Comparison of ENCODE assay signal across 9 mouse cellular contexts in genomic region chr3:55243056-55243471, GRCm38 (mm10). TPM values are rescaled to one million over a fixed set of nuclear protein-coding genes. Genes with fewer than 3 reads are reported as not detected.
A peak's percentile ranks its signal among the peaks of the same experiment; 100 is the strongest.
DNase-seq lines count a peak whose midpoint lies in the region; ATAC-seq and TF ChIP-seq lines count a peak whose summit lies in the region.
"Had no signal": no experiment of that assay in that cellular context is flagged by ENCODE, and none has a peak within 500 bp of the region (broad histone marks: within the 10 kb centered on the region; RNA-seq: fewer than 3 reads in every experiment).

No protein-coding gene starts in this region.

- H3K4me3 ChIP-seq in heart, embryonic 14.5 days (ENCODE audit: control insufficient read depth in 1 of 2, insufficient read depth in 1 of 2, low read depth in 1 of 2, low read length in 2 of 2), result peak overlapping the region; percentile 57 to 68
- H3K4me3 ChIP-seq in heart, postnatal 0 days (ENCODE audit: low read depth, low read length), result peak overlapping the region; percentile 57
- no peak overlapping the region for H3K4me3 ChIP-seq in liver, embryonic 16.5 days (ENCODE audit: low read depth, low read length)

- peak overlapping the region; percentile 70 for H3K9ac ChIP-seq in heart, embryonic 14.5 days (ENCODE audit: low read length)
- peak overlapping the region; percentile 55; the same call in 1 of the 2 replicates for H3K9ac ChIP-seq in heart, postnatal 0 days (replicated peaks; ENCODE audit: low read depth, low read length)
- H3K9ac ChIP-seq in liver, embryonic 16.5 days (ENCODE audit: low read depth, low read length), result no peak overlapping the region

- no peaks in the 10 kb centered on the region for H3K9me3 ChIP-seq in heart, embryonic 14.5 days (ENCODE audit: control insufficient read depth, low read length)
- no peaks in the 10 kb centered on the region for H3K9me3 ChIP-seq in heart, postnatal 0 days (replicated peaks; ENCODE audit: control insufficient read depth, low read length)
- no peaks in the 10 kb centered on the region for H3K9me3 ChIP-seq in liver, embryonic 16.5 days (replicated peaks; ENCODE audit: control insufficient read depth, low read length)

- H3K27ac ChIP-seq in heart, embryonic 14.5 days (replicated peaks in 1 of 2; ENCODE audit: control insufficient read depth in 1 of 2, insufficient read depth in 1 of 2, low read depth in 2 of 2, low read length in 2 of 2), result 0 out of 4 replicates have a peak overlapping the region, but pooled peaks of 1 of the 2 experiments have one; percentile 19
- no peak overlapping the region for H3K27ac ChIP-seq in heart, postnatal 0 days (ENCODE audit: low read depth)
- H3K27ac ChIP-seq in liver, embryonic 16.5 days (ENCODE audit: low read length), result no peak overlapping the region

- no peak for DNase-seq in heart, postnatal 25 days (ENCODE audit: low spot score)
- DNase-seq in brain, adult 2 months (ENCODE audit: low read depth, low spot score), result peak; percentile 79
- DNase-seq in heart, postnatal 0 days (ENCODE audit: low spot score), result no peak
- no peak for DNase-seq in adrenal gland, postnatal 25 days
- DNase-seq in adrenal gland, adult 18-20 months (ENCODE audit: low spot score in 2 of 2), result no peak

- intact Hi-C loops in heart, postnatal 25 days (cut with DNase I), result loop anchor here (10.0 kb wide), 1 partner anchor 112 kb away; no protein-coding TSS in a partner anchor

- 4% methylated on average over 8 of the region's 8 CpGs for WGBS in heart, embryonic 14.5 days
- WGBS in heart, postnatal 0 days, result 7% methylated on average over 8 of the region's 8 CpGs
- 10% methylated on average over 8 of the region's 8 CpGs for WGBS in liver, embryonic 16.5 days (ENCODE audit: insufficient replicate concordance)

- no peak for ATAC-seq in heart, embryonic 14.5 days (ENCODE audit: insufficient number of reproducible peaks, insufficient read depth, low FRiP score, low read depth)
- ATAC-seq in heart, postnatal 0 days (ENCODE audit: insufficient read depth, low read depth), result no peak
- ATAC-seq in liver, embryonic 16.5 days (ENCODE audit: low read depth), result no peak
- no peak for ATAC-seq in megakaryocyte-erythroid progenitor cell, adult 5-6 weeks (replicated peaks; ENCODE audit: low FRiP score, low TSS enrichment, poor library complexity, severe bottlenecking)

- no peak for TF ChIP-seq EP300 in heart, postnatal 0 days (IDR thresholded peaks at IDR 0.05; ENCODE audit: low read depth)

- H3K36me3 ChIP-seq in heart, embryonic 14.5 days (ENCODE audit: control insufficient read depth, insufficient read depth, low read length), result no peaks in the 10 kb centered on the region
- H3K36me3 ChIP-seq in heart, postnatal 0 days (replicated peaks; ENCODE audit: control insufficient read depth, insufficient read depth, low read length), result no peaks in the 10 kb centered on the region
- H3K36me3 ChIP-seq in liver, embryonic 16.5 days (ENCODE audit: control insufficient read depth, insufficient read depth), result no peaks in the 10 kb centered on the region

- TF ChIP-seq CTCF in heart, postnatal 0 days (IDR thresholded peaks at IDR 0.05; ENCODE audit: low read depth), result no peak

- peaks cover 6 to 10% of the 10 kb centered on the region in 2 experiments; a peak in 3 of 4 replicates for H3K4me1 ChIP-seq in heart, embryonic 14.5 days (ENCODE audit: control insufficient read depth in 2 of 2, insufficient read depth in 2 of 2, low read length in 2 of 2)
- H3K4me1 ChIP-seq in heart, postnatal 0 days (ENCODE audit: control insufficient read depth, insufficient read depth), result peaks cover 16% of the 10 kb centered on the region
- no peaks in the 10 kb centered on the region for H3K4me1 ChIP-seq in liver, embryonic 16.5 days (ENCODE audit: control insufficient read depth, low read depth, low read length)

- peak overlapping the region; percentile 98 for H3K4me2 ChIP-seq in heart, embryonic 14.5 days (ENCODE audit: low read length)
- H3K4me2 ChIP-seq in heart, postnatal 0 days (ENCODE audit: low read depth, low read length), result peak overlapping the region; percentile 88
- H3K4me2 ChIP-seq in liver, embryonic 16.5 days (ENCODE audit: low read depth, low read length), result 0 out of 2 replicates have a peak overlapping the region, but pooled peaks have one; percentile 20

- H3K27me3 ChIP-seq in heart, embryonic 14.5 days (ENCODE audit: control insufficient read depth, insufficient read depth, low read length), result peaks cover 4% of the 10 kb centered on the region; the same call in 1 of the 2 replicates
- H3K27me3 ChIP-seq in heart, postnatal 0 days (ENCODE audit: control insufficient read depth, insufficient read depth, low read length), result peaks cover 24% of the 10 kb centered on the region
- peaks cover 17% of the 10 kb centered on the region for H3K27me3 ChIP-seq in liver, embryonic 16.5 days (ENCODE audit: control insufficient read depth, insufficient read depth, low read depth, low read length)

RNA-seq across cellular contexts. Expression of gene Dclk1, which starts 0.9 kb away (rescaled TPM):
- 5.0 and 9.5 TPM in 2 replicates for polyA plus RNA-seq in heart, embryonic 14.5 days (2014; fragmentation: Nextera tagmentation; extraction: Ambion mirVana)
- total RNA-seq in heart, postnatal 25 days (2021), result 1 to 10 TPM; 6.8 to 8.6 TPM
- 5.6 and 18.7 TPM in 2 replicates for total RNA-seq in heart, postnatal 0 days (2014; rRNA removed; ENCODE audit: low replicate concordance)
- 4.9 and 5.8 TPM in 2 replicates for polyA plus RNA-seq in heart, postnatal 0 days (2015; fragmentation: Nextera tagmentation; extraction: Ambion mirVana)
- polyA plus RNA-seq in liver, embryonic 16.5 days (2015; fragmentation: Nextera tagmentation; extraction: Ambion mirVana), result 0.60 and 0.79 TPM in 2 replicates
- 2.3 and 2.4 TPM in 2 replicates for total RNA-seq in adrenal gland, postnatal 25 days (2021)
- total RNA-seq in megakaryocyte-erythroid progenitor cell, adult 5-6 weeks (2014; fragmentation: Nextera tagmentation), result not detected in 2 replicates
- total RNA-seq in megakaryocyte-erythroid progenitor cell, adult 5-6 weeks (2017), result not detected in 2 replicates
- 1 to 10 TPM; 2.6 to 5.2 TPM for total RNA-seq in adrenal gland, adult 18-20 months (2021)
- total RNA-seq: MEL had no signal

Comparison
In these comparisons a context has a peak if more than half of its experiments do, and no peak if none do; other contexts are left out.
1. H3K4me2 ChIP-seq: peak in every context shown above with its lines; median percentile 98 in heart, embryonic 14.5 days; 88 in heart, postnatal 0 days; 20 in liver, embryonic 16.5 days.